Mouse (Mus musculus) neural tube, embryonic 14.5 days (tissue): Measurements from ENCODE around the gene Rho. TPM values are rescaled to one million over a fixed set of nuclear protein-coding genes. Genes with fewer than 3 reads are reported as not detected.

Experiments used
- ATAC-seq: fragments of 200-750 bp; cut with Nextera tagmentation; 2 replicates; pipeline ENCODE4 v1.8.0; 2017; ENCODE audit warnings: low read depth, mild to moderate bottlenecking, moderate TSS enrichment, moderate library complexity
- H3K27ac ChIP-seq: fragments of 300-500 bp; sonication (generic); 2 replicates; pipeline ENCODE4 v1.5.1; 2014; ENCODE audit warnings: low read depth, mild to moderate bottlenecking, control low read depth, low read length, moderate library complexity, mixed read lengths
- H3K27me3 ChIP-seq: fragments of 300-500 bp; sonication (generic); 2 replicates; pipeline ENCODE4 v1.6.1; 2014; ENCODE audit warnings: low read length; ENCODE audit not compliant: control insufficient read depth, insufficient read depth
- H3K36me3 ChIP-seq: fragments of 300-500 bp; sonication (generic); 2 replicates; pipeline ENCODE4 v1.6.1; 2014; ENCODE audit warnings: low read length, mixed read lengths; ENCODE audit not compliant: control insufficient read depth, insufficient read depth
- H3K4me1 ChIP-seq: fragments of 300-500 bp; sonication (generic); 2 replicates; pipeline ENCODE4 v1.6.1; 2014; ENCODE audit warnings: low read length; ENCODE audit not compliant: control insufficient read depth, insufficient read depth
- H3K4me2 ChIP-seq: fragments of 300-500 bp; sonication (generic); 2 replicates; pipeline ENCODE4 v1.6.1; 2014; ENCODE audit warnings: mild to moderate bottlenecking, low read depth, low read length, control low read depth
- H3K4me3 ChIP-seq: fragments of 300-500 bp; sonication (generic); 2 replicates; pipeline ENCODE4 v1.5.1; 2014; ENCODE audit warnings: low read depth, low read length, control low read depth, mixed read lengths
- H3K9ac ChIP-seq: fragments of 300-500 bp; sonication (generic); replicated peaks from 2 replicates; pipeline ENCODE4 v1.6.1; 2014; ENCODE audit warnings: low read depth, mild to moderate bottlenecking, control low read depth, low read length, mixed read lengths
- H3K9me3 ChIP-seq: fragments of 300-500 bp; sonication (generic); 2 replicates; pipeline ENCODE4 v1.6.1; 2016; ENCODE audit warnings: low read length; ENCODE audit not compliant: control insufficient read depth
- WGBS: fragments of 180-500 bp; shearing (Covaris S2); extraction: QIAGEN DNeasy Blood & Tissue Kit; methylation state at CpG from one replicate; pipeline ENCODE4 v1.1.7; 2014; 5-methylcytosine and 5-hydroxymethylcytosine counted together
- polyA plus RNA-seq: library from polyadenylated mRNA; unstranded; fragments of >200 nt; fragmentation: Nextera tagmentation; extraction: Ambion mirVana; gene quantifications from 2 replicates; pipeline ENCODE4 v1.2.1, GENCODE M21; 2014

Gene Rho
- polyA plus RNA-seq, 1 experiment from 2014 or later: 0.07 TPM

DNA sequence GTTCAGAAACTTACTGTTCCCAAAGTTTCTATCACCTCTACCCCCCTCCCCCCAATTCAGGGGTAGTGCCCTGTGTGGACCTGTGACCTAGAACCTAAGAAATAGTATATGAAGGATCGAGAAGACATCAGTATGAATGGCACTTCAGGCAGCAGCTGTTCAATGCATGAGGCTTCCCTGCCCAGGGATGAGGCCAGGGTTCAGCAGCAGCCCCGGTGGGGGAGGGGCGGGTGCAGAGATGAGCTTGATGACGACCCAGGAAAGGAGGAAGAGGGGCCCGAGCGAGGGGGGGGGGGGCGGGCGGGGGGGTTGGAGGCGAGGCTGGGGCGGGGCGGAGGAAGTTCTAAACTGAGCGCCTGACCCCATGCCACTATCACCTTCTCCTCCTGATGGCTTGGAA, 9.6 kb downstream of the Rho start:
- no peak for ATAC-seq
- WGBS: 11% methylated on average over 6 of the region's 12 CpGs
- Histone ChIP-seq H3K36me3 (no peaks in the 10 kb centered on the region), H3K9ac (no peak overlapping the region), H3K27me3 (no peaks in the 10 kb centered on the region), H3K4me1 (no peaks in the 10 kb centered on the region), H3K9me3 (no peaks in the 10 kb centered on the region), H3K4me3 (no peak overlapping the region), H3K4me2 (no peak overlapping the region), H3K27ac (no peak overlapping the region)

- no peaks in the 10 kb centered on the region for H3K27me3 ChIP-seq
- WGBS: 80% methylated on average over 9 of the region's 9 CpGs
- H3K4me2 ChIP-seq: no peak overlapping the region
- no peaks in the 10 kb centered on the region for H3K9me3 ChIP-seq
- H3K9ac ChIP-seq: no peak overlapping the region
- no peak overlapping the region for H3K27ac ChIP-seq
- no peak for ATAC-seq
- H3K36me3 ChIP-seq: no peaks in the 10 kb centered on the region
- no peaks in the 10 kb centered on the region for H3K4me1 ChIP-seq
- H3K4me3 ChIP-seq: no peak overlapping the region
Measured at GRCm38 (mm10) chr6:115943498-115944427, 12.2 kb downstream of the Rho start.

GRCm38 (mm10) chr6:115944638-115945037, 13.1 kb downstream of the Rho start, which contains the start of gene H1foo:
H1foo (plus strand) TSS chr6:115944938.
- no peak for ATAC-seq
- 81% methylated on average over 5 of the region's 5 CpGs for WGBS
- no peaks in the 10 kb centered on the region for H3K9me3 ChIP-seq
- H3K4me1 ChIP-seq: no peaks in the 10 kb centered on the region
- H3K27ac ChIP-seq: no peak within 1 kb of the TSS
- no peak within 1 kb of the TSS for H3K9ac ChIP-seq
- H3K36me3 ChIP-seq: no peaks in the 10 kb centered on the region
- H3K4me3 ChIP-seq: no peak within 1 kb of the TSS
- H3K27me3 ChIP-seq: no peaks in the 10 kb centered on the region
- no peak within 1 kb of the TSS for H3K4me2 ChIP-seq

- H3K36me3 ChIP-seq: no peaks in the 10 kb centered on the region
- no peak overlapping the region for H3K4me3 ChIP-seq
- H3K9me3 ChIP-seq: no peaks in the 10 kb centered on the region
- no peaks in the 10 kb centered on the region for H3K27me3 ChIP-seq
- no peak for ATAC-seq
- WGBS: 78% methylated on average over 8 of the region's 8 CpGs
- H3K4me1 ChIP-seq: no peaks in the 10 kb centered on the region
- no peak overlapping the region for H3K4me2 ChIP-seq
- no peak overlapping the region for H3K27ac ChIP-seq
- H3K9ac ChIP-seq: no peak overlapping the region
Measured at GRCm38 (mm10) chr6:115945633-115946032, 14.1 kb downstream of the Rho start.

DNA sequence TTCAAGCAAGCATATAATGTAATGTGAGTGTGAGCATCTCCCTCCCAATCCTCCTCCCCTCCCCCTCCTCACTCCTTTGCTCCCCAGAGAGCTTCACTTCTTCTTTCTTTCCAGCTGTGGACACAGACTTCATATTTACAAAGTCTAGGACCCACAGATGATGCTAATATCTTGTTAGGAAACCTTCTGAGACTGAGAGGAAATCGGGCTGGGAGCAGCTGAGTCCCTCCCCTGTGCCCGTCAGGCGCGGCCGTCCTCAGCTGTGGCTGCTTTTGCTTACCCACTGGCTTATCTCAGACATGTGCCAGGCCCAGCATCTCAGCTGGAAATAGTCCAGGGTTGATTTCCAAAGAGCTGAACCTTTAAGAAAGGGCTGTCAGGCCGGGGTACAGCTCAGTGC, 14.8 kb downstream of the Rho start:
- no peaks in the 10 kb centered on the region for H3K27me3 ChIP-seq
- 46% methylated on average over 6 of the region's 6 CpGs for WGBS
- H3K4me2 ChIP-seq: no peak overlapping the region
- no peak overlapping the region for H3K27ac ChIP-seq
- no peaks in the 10 kb centered on the region for H3K9me3 ChIP-seq
- no peak overlapping the region for H3K9ac ChIP-seq
- no peaks in the 10 kb centered on the region for H3K4me1 ChIP-seq
- H3K4me3 ChIP-seq: no peak overlapping the region
- no peaks in the 10 kb centered on the region for H3K36me3 ChIP-seq
- ATAC-seq: 0 out of 2 replicates have a peak, but pooled peaks have one; percentile 17

DNA sequence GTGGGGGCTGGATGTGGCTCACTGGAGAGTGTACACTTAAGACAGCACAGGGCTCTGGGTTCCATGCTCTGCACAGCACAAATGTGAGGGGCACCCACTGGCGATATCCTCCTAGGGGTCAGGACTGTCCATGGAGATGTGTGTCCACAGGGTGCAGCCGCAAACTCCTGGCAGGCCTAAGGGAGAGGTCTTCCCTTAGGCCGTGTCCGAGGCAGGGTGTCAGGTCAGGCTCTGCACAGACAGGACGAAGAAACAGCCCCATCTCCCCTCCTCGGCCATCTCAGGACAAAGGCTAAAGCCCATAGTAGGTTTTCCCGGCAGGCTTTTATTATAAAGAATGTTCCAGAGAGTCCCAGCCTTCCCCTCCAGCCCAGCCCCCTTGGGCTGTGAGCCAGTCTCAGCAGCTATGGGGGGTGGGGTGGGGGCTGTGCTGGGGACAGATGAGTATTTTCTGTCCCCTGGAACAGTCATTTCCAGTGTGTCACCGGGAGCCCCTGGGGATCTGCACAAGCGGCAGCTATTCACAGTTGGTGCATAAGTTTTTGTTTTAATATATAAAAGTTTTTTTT, 23.0 kb downstream of the Rho start:
- H3K36me3 ChIP-seq: no peaks in the 10 kb centered on the region
- H3K4me1 ChIP-seq: peaks cover 3% of the 10 kb centered on the region; the same call in 1 of the 2 replicates
- WGBS: 76% methylated on average over 9 of the region's 9 CpGs
- H3K9ac ChIP-seq: no peak overlapping the region
- H3K9me3 ChIP-seq: no peaks in the 10 kb centered on the region
- H3K4me2 ChIP-seq: no peak overlapping the region
- H3K4me3 ChIP-seq: no peak overlapping the region
- H3K27ac ChIP-seq: no peak overlapping the region
- ATAC-seq: no peak
- H3K27me3 ChIP-seq: no peaks in the 10 kb centered on the region

DNA sequence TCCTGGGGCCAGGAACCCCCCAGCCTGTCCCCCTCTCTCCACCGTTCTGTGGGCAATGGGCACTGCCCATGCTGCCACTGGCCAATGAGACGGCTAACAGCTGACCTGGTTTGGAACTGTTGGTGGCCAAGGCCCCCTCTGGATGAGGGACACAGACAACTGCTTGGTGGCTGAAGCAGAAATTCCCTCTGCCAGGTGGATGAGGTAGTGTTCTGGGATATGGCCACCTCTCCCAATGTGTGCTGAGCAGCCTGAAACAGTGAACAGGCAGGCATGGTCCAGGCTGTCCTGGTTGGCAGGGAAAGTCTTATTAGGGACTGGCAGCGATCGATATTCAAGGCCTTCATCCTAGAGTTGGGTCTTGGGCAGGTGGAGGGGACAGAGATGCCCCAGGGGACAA, 23.6 kb downstream of the Rho start:
- no peaks in the 10 kb centered on the region for H3K9me3 ChIP-seq
- ATAC-seq: no peak
- no peaks in the 10 kb centered on the region for H3K27me3 ChIP-seq
- peaks cover 3% of the 10 kb centered on the region; the same call in 1 of the 2 replicates for H3K4me1 ChIP-seq
- H3K36me3 ChIP-seq: no peaks in the 10 kb centered on the region
- no peak overlapping the region for H3K4me3 ChIP-seq
- H3K4me2 ChIP-seq: no peak overlapping the region
- no peak overlapping the region for H3K9ac ChIP-seq
- WGBS: 86% methylated on average over 4 of the region's 4 CpGs
- no peak overlapping the region for H3K27ac ChIP-seq

- no peaks in the 10 kb centered on the region for H3K9me3 ChIP-seq
- H3K36me3 ChIP-seq: no peaks in the 10 kb centered on the region
- no peak overlapping the region for H3K4me2 ChIP-seq
- no peak overlapping the region for H3K4me3 ChIP-seq
- H3K27me3 ChIP-seq: no peaks in the 10 kb centered on the region
- H3K4me1 ChIP-seq: peaks cover 3% of the 10 kb centered on the region; the same call in 1 of the 2 replicates
- ATAC-seq: no peak
- H3K9ac ChIP-seq: no peak overlapping the region
- no peak overlapping the region for H3K27ac ChIP-seq
- WGBS: 90% methylated on average over 11 of the region's 11 CpGs
Measured at GRCm38 (mm10) chr6:115955664-115956063, 24.1 kb downstream of the Rho start.

GRCm38 (mm10) chr6:115956418-115956921, 24.9 kb downstream of the Rho start:
- Histone ChIP-seq H3K4me3 (no peak overlapping the region), H3K27ac (no peak overlapping the region), H3K36me3 (no peaks in the 10 kb centered on the region), H3K9me3 (no peaks in the 10 kb centered on the region), H3K4me2 (no peak overlapping the region), H3K27me3 (no peaks in the 10 kb centered on the region), H3K9ac (no peak overlapping the region), H3K4me1 (peaks cover 3% of the 10 kb centered on the region; the same call in 1 of the 2 replicates)
- ATAC-seq: no peak
- WGBS: 87% methylated on average over 13 of the region's 13 CpGs
